Mouse (Mus musculus) small intestine, adult 2 months (tissue): ENCODE results near the gene Sit1.

Experiments used
- CTCF ChIP-seq: fragments of 200-500 bp; IDR thresholded peaks from 2 replicates; pipeline ENCODE4 v1.5.1; 2012; ENCODE audit warnings: low read depth, mild to moderate bottlenecking, control low read depth, inconsistent platforms, low read length, moderate library complexity, mixed read lengths; ENCODE audit not compliant: insufficient replicate concordance, insufficient read length; ENCODE audit errors: extremely low read depth
- POLR2A ChIP-seq: fragments of 200-500 bp; IDR thresholded peaks from 2 replicates; pipeline ENCODE4 v1.6.1; 2012; ENCODE audit warnings: low read depth, mild to moderate bottlenecking, control low read depth, inconsistent platforms, low read length, moderate library complexity

DNA sequence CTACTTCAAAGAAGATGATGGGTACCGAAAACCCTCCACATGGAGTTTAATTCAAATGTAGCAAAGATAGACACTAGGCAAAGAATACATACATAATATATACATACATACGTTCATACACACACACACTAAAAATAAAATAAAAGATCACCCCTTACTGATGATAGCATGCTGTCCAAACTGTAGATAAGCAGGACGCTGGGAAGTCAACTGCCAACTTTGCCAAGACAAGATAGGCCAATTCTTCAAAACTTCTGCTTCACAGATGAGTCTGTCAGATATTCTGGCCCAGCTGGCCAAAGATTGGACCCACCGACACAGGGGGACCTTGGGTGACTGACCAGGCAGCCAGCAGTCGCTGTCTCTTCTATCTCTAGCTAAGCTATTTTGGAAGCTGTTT, 20.4 kb downstream of the Sit1 start:
- TF ChIP-seq CTCF = no peak
- TF ChIP-seq POLR2A = no peak
